Mouse (Mus musculus): ENCODE measurements around the gene Kcnh2.

- TF ChIP-seq POU5F1 (IDR thresholded peaks at IDR 0.05; ENCODE audit: borderline replicate concordance, low read length) (no peak), CTCF (conservative IDR thresholded peaks at IDR 0.05; ENCODE audit: low read length) (no peak)
Observed at GRCm38 (mm10) chr5:24350073-24350472, 1.3 kb downstream of the Kcnh2 start.

Data from E14TG2a.4 (cell line).